In genomic region chr4:44404487-44404886, GRCm38 (mm10) we compare ENCODE assay signal across 27 mouse cellular contexts.
DNase-seq lines count a peak whose midpoint lies in the region; ATAC-seq lines count a peak whose summit lies in the region.
"Had no signal": no experiment of that assay in that cellular context is flagged by ENCODE, and none has a peak within 500 bp of the region (broad histone marks: within the 10 kb centered on the region; RNA-seq: fewer than 3 reads in every experiment).

No protein-coding gene starts in this region.

- DNase-seq in frontal cortex, adult 2 months (ENCODE audit: extremely low spot score in 1 of 2, low spot score in 1 of 2), result no peak
- no peak for DNase-seq in neural tube, embryonic 10.5 days (ENCODE audit: extremely low spot score, low spot score)
- DNase-seq in fibroblast of lung, adult 2 months (ENCODE audit: low read depth), result peak; percentile 12
- DNase-seq in forebrain, embryonic 11.5 days (ENCODE audit: low spot score), result no peak
- DNase-seq: adrenal gland, adult 8-10 months; adrenal gland, postnatal 25 days; cerebellum, adult 18-20 months; cerebellum, adult 9-10 months; cerebellum, postnatal 14 days; gastrocnemius, adult 2 months; gastrocnemius, postnatal 14 days; heart, postnatal 10 days; heart, postnatal 4 days; kidney, adult 11 months; kidney, adult 9 months had no signal

- peak; percentile 57; the same call in 1 of the 2 replicates for ATAC-seq in frontal cortex, adult (ENCODE audit: low TSS enrichment)
- no peak for ATAC-seq in neural tube, embryonic 13.5 days (ENCODE audit: low read depth)
- ATAC-seq in forebrain, embryonic 11.5 days (replicated peaks; ENCODE audit: low FRiP score), result no peak
- ATAC-seq: activated CD4-positive, CD25-positive, alpha-beta regulatory T cell, adult 4 months; CD4-positive, CD25-positive, alpha-beta regulatory T cell, adult 4 months; forebrain, embryonic 14.5 days; intestine, embryonic 15.5 days had no signal

- H3K36me3 ChIP-seq in neural tube, embryonic 13.5 days, result no peaks in the 10 kb centered on the region
- H3K36me3 ChIP-seq in forebrain, embryonic 11.5 days (ENCODE audit: control insufficient read depth, insufficient read depth, low read length), result no peaks in the 10 kb centered on the region
- H3K36me3 ChIP-seq: embryonic facial prominence, embryonic 12.5 days; forebrain, embryonic 10.5 days; heart, embryonic 15.5 days; hindbrain, embryonic 15.5 days; intestine, embryonic 15.5 days had no signal

- no peak overlapping the region for H3K4me3 ChIP-seq in neural tube, embryonic 13.5 days
- no peak overlapping the region for H3K4me3 ChIP-seq in forebrain, embryonic 11.5 days (ENCODE audit: low read depth, low read length)
- H3K4me3 ChIP-seq: embryonic facial prominence, embryonic 12.5 days; erythroblast, embryonic 14.5 days; forebrain, embryonic 10.5 days; gastrocnemius, adult 2 months; heart, embryonic 15.5 days; hindbrain, embryonic 15.5 days; intestine, embryonic 15.5 days had no signal

- no peak overlapping the region for H3K4me2 ChIP-seq in neural tube, embryonic 13.5 days
- H3K4me2 ChIP-seq in forebrain, embryonic 11.5 days (ENCODE audit: low read depth, low read length, severe bottlenecking), result no peak overlapping the region
- H3K4me2 ChIP-seq: embryonic facial prominence, embryonic 12.5 days; heart, embryonic 11.5 days; heart, embryonic 15.5 days; hindbrain, embryonic 15.5 days; intestine, embryonic 15.5 days had no signal

- no peaks in the 10 kb centered on the region for H3K27me3 ChIP-seq in neural tube, embryonic 13.5 days
- no peaks in the 10 kb centered on the region for H3K27me3 ChIP-seq in forebrain, embryonic 11.5 days (ENCODE audit: control insufficient read depth, insufficient read depth, low read length)
- H3K27me3 ChIP-seq: hindbrain, embryonic 15.5 days; intestine, embryonic 15.5 days had no signal

- WGBS in neural tube, embryonic 13.5 days, result 77% methylated on average over 5 of the region's 5 CpGs
- WGBS in forebrain, embryonic 11.5 days, result 80% methylated on average over 5 of the region's 5 CpGs

- peak overlapping the region; percentile 8; the same call in 1 of the 2 replicates for H3K9ac ChIP-seq in neural tube, embryonic 13.5 days
- H3K9ac ChIP-seq in forebrain, embryonic 11.5 days (ENCODE audit: low read length), result no peak overlapping the region
- H3K9ac ChIP-seq: embryonic facial prominence, embryonic 12.5 days; heart, embryonic 15.5 days; hindbrain, embryonic 15.5 days; intestine, embryonic 15.5 days had no signal

- no peaks in the 10 kb centered on the region for H3K4me1 ChIP-seq in neural tube, embryonic 13.5 days (replicated peaks)
- no peaks in the 10 kb centered on the region for H3K4me1 ChIP-seq in forebrain, embryonic 11.5 days (replicated peaks; ENCODE audit: control insufficient read depth, insufficient read depth, low read length)
- H3K4me1 ChIP-seq: embryonic facial prominence, embryonic 12.5 days; heart, embryonic 15.5 days; hindbrain, embryonic 15.5 days; intestine, embryonic 15.5 days had no signal

- H3K9me3 ChIP-seq in neural tube, embryonic 13.5 days, result no peaks in the 10 kb centered on the region
- no peaks in the 10 kb centered on the region for H3K9me3 ChIP-seq in forebrain, embryonic 11.5 days (ENCODE audit: control insufficient read depth, low read length)
- H3K9me3 ChIP-seq: embryonic facial prominence, embryonic 12.5 days; forebrain, embryonic 10.5 days; heart, embryonic 15.5 days; hindbrain, embryonic 15.5 days; intestine, embryonic 15.5 days had no signal

- H3K27ac ChIP-seq in neural tube, embryonic 13.5 days (replicated peaks), result peak overlapping the region; percentile 70
- no peak overlapping the region for H3K27ac ChIP-seq in forebrain, embryonic 11.5 days (ENCODE audit: low read depth, low read length)
- H3K27ac ChIP-seq: embryonic facial prominence, embryonic 12.5 days; forebrain, embryonic 10.5 days; gastrocnemius, adult 2 months; heart, embryonic 15.5 days; hindbrain, embryonic 15.5 days; intestine, embryonic 15.5 days had no signal
